Mouse (Mus musculus) liver, embryonic 11.5 days (tissue): ENCODE measurements around the gene Smim12. TPM values are rescaled to one million over a fixed set of nuclear protein-coding genes. Genes with fewer than 3 reads are reported as not detected.
A peak's percentile ranks its signal among the peaks of the same experiment; 100 is the strongest.

Source experiments
- ATAC-seq: fragments of 200-750 bp; cut with Nextera tagmentation; replicated peaks from 2 replicates; pipeline ENCODE4 v1.8.0; 2017; ENCODE audit warnings: moderate number of reproducible peaks, mild to moderate bottlenecking, moderate TSS enrichment, moderate library complexity; ENCODE audit not compliant: low FRiP score
- DNase-seq: peaks from one replicate; pipeline ENCODE4 v3.0.0-alpha.2; 2017; ENCODE audit warnings: low spot score
- H3K27ac ChIP-seq: fragments of 300-500 bp; sonication (generic); 2 replicates; pipeline ENCODE4 v1.5.1; 2014; ENCODE audit warnings: mild to moderate bottlenecking, low read depth, low read length, control low read depth
- H3K27me3 ChIP-seq: fragments of 300-500 bp; sonication (generic); replicated peaks from 2 replicates; pipeline ENCODE4 v1.6.1; 2014; ENCODE audit warnings: low read length, mixed read lengths; ENCODE audit not compliant: control insufficient read depth, insufficient read depth
- H3K36me3 ChIP-seq: fragments of 300-500 bp; sonication (generic); 2 replicates; pipeline ENCODE4 v1.6.1; 2014; ENCODE audit warnings: mild to moderate bottlenecking, low read length, moderate library complexity, mixed read lengths; ENCODE audit not compliant: control insufficient read depth, insufficient read depth
- H3K4me1 ChIP-seq: fragments of 300-500 bp; sonication (generic); replicated peaks from 2 replicates; pipeline ENCODE4 v1.6.1; 2014; ENCODE audit warnings: low read length, mixed read lengths; ENCODE audit not compliant: control insufficient read depth, insufficient read depth
- H3K4me2 ChIP-seq: fragments of 300-500 bp; sonication (generic); 2 replicates; pipeline ENCODE4 v1.6.1; 2014; ENCODE audit warnings: mild to moderate bottlenecking, control low read depth, moderate library complexity
- H3K4me3 ChIP-seq: fragments of 300-500 bp; sonication (generic); 2 replicates; pipeline ENCODE4 v1.5.1; 2014; ENCODE audit warnings: low read depth, low read length, control low read depth
- H3K9ac ChIP-seq: fragments of 300-500 bp; sonication (generic); 2 replicates; pipeline ENCODE4 v1.6.1; 2014; ENCODE audit warnings: low read depth, low read length, control low read depth
- H3K9me3 ChIP-seq: fragments of 300-500 bp; sonication (generic); 2 replicates; pipeline ENCODE4 v1.6.1; 2016; ENCODE audit warnings: low read length, inconsistent platforms, mixed read lengths; ENCODE audit not compliant: control insufficient read depth
- WGBS: fragments of 180-500 bp; shearing (Covaris S2); extraction: QIAGEN DNeasy Blood & Tissue Kit; methylation state at CpG from one replicate; pipeline ENCODE4 v1.1.7; 2014; 5-methylcytosine and 5-hydroxymethylcytosine counted together
- polyA plus RNA-seq: library from polyadenylated mRNA; unstranded; fragments of >200 nt; fragmentation: Nextera tagmentation; extraction: Ambion mirVana; gene quantifications from 2 replicates; pipeline ENCODE4 v1.2.1, GENCODE M21; 2014

Smim12 gene
- polyA plus RNA-seq, 1 experiment from 2014 or later: 56.9 TPM

DNA sequence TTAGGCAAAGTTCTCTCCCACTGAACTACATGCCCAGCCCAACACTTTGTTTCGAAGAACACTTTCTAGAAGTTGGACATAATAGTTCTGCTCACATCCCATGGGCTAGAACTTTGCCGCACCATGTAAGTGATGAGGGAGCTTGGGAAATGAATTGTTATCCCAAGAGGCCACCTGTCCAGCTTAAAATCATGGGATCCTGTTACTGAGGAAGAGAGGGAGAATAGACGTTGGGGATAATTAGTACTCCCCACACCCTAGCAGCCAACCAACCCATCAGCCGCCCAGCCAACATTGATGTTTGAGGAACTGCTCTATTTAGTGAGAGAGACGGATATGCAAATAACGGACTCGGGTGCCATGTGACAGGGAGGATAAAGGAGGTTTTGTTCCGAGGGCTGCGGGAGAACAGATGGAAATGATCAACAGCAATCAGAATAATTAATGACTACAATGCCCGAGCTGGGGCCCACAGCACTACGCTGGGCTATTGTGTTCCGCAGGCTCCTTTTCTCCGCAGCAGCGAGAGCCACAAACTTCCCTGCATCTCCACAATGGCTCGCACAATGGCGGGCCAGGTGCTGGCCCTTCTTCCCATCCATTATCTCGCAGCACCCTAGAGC is 16.4 kb upstream of the Smim12 start:
- ATAC-seq: no peak

DNA sequence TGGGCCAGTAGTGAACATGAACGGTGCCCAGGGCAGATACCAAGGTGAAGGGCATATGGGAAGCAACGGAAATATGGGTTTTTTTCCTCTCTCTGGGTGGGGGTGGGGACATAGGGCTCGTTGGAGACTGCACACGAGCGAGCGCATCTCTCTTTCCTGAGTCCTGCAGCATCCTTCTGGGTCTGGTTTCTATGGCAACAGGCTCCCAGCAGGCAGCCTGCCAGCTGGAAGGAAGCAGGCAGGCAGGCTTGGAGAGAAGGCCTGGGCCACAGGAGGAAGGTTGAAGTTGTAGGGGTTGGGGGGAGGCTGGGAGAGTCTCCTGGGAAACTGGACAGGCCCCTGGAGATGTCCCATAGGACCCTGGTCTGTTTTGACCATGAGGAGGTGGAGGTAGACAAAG is 11.6 kb upstream of the Smim12 start:
- H3K27ac ChIP-seq: no peak overlapping the region
- no peak for ATAC-seq
- peaks cover 29% of the 10 kb centered on the region for H3K27me3 ChIP-seq
- no peak overlapping the region for H3K4me3 ChIP-seq
- no peak overlapping the region for H3K4me2 ChIP-seq
- WGBS: 47% methylated on average over 6 of the region's 6 CpGs
- H3K36me3 ChIP-seq: no peaks in the 10 kb centered on the region
- no peak overlapping the region for H3K9ac ChIP-seq
- DNase-seq: no peak
- H3K4me1 ChIP-seq: 0 out of 2 replicates have a peak, but pooled peaks cover 6% of the 10 kb centered on the region
- H3K9me3 ChIP-seq: no peaks in the 10 kb centered on the region

More for the DNA sequence above, 16.4 kb upstream of the Smim12 start:
- Histone ChIP-seq H3K4me1 (no peaks in the 10 kb centered on the region), H3K36me3 (no peaks in the 10 kb centered on the region), H3K4me3 (no peak overlapping the region), H3K9ac (no peak overlapping the region), H3K27me3 (peaks cover 54% of the 10 kb centered on the region), H3K9me3 (no peaks in the 10 kb centered on the region), H3K4me2 (no peak overlapping the region), H3K27ac (no peak overlapping the region)
- DNase-seq: no peak
- WGBS: 37% methylated on average over 17 of the region's 17 CpGs

DNA sequence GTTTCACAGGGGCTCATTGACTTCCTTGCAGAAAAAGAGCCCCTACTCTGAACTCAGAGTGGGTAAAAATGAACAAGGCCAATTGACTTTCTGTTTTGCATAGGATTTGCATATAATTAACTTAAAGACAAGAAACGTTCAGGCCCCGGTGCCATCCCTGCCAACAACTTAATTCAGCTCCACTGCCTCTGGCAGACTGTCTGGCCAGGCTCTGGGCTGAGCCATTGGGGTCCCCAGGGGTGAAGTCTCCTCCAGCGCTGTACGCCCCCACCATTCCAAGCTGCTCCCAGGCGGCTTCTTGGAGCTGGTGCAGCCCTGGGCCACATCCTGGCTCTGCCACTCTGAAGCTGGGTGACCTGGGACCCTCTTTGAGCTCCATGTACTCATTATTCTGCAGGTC is 11.0 kb upstream of the Smim12 start:
- DNase-seq (no peak), ATAC-seq (no peak)
- H3K9ac ChIP-seq: no peak overlapping the region
- H3K4me1 ChIP-seq: 0 out of 2 replicates have a peak, but pooled peaks cover 6% of the 10 kb centered on the region
- H3K36me3 ChIP-seq: no peaks in the 10 kb centered on the region
- H3K4me2 ChIP-seq: no peak overlapping the region
- peaks cover 29% of the 10 kb centered on the region for H3K27me3 ChIP-seq
- 70% methylated on average over 5 of the region's 5 CpGs for WGBS
- H3K27ac ChIP-seq: no peak overlapping the region
- H3K9me3 ChIP-seq: no peaks in the 10 kb centered on the region
- no peak overlapping the region for H3K4me3 ChIP-seq

DNA sequence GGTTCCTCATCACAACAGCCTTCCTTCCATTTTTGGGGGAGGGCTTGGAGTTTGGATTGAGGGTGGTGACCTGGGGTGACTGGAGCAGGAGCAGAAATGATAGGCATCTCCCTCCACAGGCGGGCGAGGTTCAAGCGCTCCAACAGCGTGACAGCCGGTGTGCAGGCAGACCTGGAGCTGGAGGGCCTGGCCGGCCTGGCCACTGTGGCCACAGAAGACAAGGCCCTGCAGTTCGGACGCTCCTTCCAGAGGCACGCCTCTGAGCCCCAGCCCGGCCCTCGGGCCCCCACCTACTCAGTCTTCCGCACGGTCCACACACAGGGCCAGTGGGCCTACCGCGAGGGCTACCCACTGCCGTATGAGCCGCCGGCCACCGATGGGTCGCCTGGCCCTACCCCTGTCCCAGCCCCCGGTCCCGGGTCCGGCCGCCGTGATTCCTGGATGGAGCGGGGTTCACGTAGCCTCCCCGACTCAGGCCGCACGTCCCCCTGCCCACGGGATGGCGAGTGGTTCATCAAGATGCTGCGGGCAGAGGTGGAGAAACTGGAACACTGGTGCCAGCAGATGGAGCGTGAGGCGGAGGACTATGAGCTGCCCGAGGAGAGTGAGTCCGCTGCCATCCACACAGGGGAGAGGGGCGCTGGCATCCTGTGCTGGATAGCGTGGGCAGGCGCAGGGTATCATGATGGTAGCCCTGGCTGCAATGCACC is 10.0 kb upstream of the Smim12 start:
- H3K4me3 ChIP-seq: no peak overlapping the region
- H3K27me3 ChIP-seq: peaks cover 29% of the 10 kb centered on the region
- H3K9ac ChIP-seq: no peak overlapping the region
- 76% methylated on average over 40 of the region's 40 CpGs for WGBS
- H3K9me3 ChIP-seq: no peaks in the 10 kb centered on the region
- H3K36me3 ChIP-seq: no peaks in the 10 kb centered on the region
- DNase-seq (no peak), ATAC-seq (no peak)
- 0 out of 2 replicates have a peak, but pooled peaks cover 6% of the 10 kb centered on the region for H3K4me1 ChIP-seq
- H3K4me2 ChIP-seq: no peak overlapping the region
- H3K27ac ChIP-seq: no peak overlapping the region

DNA sequence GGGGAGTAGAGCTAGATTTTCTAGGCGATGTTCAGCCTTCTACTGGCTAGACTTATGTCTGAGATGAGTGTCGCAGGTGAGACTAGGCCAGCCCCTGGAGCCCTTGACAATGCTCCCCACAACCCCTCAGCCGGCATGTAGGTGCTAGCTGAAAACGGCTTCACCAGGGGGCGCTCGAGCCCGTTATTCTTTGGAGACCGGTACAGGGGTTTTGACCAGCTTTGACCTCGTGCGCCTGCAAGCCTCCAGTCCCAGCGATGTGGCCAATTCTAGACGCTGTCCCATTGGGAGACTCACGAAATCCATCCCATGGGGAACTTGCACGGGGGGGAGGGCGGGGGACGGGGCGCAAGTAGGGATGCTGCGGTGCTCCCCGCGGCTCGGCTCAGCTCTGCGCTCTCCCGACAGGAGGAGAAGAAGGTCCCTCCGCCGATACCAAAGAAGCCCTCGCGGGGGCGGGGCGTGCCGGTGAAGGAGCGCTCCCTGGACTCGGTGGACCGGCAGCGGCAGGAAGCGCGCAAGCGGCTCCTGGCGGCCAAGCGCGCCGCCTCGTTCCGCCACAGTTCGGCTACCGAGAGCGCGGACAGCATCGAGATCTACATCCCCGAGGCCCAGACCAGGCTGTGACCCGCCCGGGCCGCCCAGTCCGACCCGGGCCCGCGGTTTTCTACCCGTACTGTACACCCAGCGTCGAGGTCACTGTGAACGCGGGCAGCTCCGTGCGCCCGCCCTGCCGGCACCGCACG is 7.7 kb upstream of the Smim12 start:
- H3K4me1 ChIP-seq: 0 out of 2 replicates have a peak, but pooled peaks cover 6% of the 10 kb centered on the region
- under 1% methylated on average over 66 of the region's 67 CpGs for WGBS
- peaks cover 25% of the 10 kb centered on the region for H3K27me3 ChIP-seq
- H3K9ac ChIP-seq: peak overlapping the region; percentile 42
- no peak overlapping the region for H3K27ac ChIP-seq
- ATAC-seq (peak; percentile 75), DNase-seq (peak; percentile 86)
- peak overlapping the region; percentile 98 for H3K4me2 ChIP-seq
- peak overlapping the region; percentile 57 for H3K4me3 ChIP-seq
- no peaks in the 10 kb centered on the region for H3K9me3 ChIP-seq
- no peaks in the 10 kb centered on the region for H3K36me3 ChIP-seq

DNA sequence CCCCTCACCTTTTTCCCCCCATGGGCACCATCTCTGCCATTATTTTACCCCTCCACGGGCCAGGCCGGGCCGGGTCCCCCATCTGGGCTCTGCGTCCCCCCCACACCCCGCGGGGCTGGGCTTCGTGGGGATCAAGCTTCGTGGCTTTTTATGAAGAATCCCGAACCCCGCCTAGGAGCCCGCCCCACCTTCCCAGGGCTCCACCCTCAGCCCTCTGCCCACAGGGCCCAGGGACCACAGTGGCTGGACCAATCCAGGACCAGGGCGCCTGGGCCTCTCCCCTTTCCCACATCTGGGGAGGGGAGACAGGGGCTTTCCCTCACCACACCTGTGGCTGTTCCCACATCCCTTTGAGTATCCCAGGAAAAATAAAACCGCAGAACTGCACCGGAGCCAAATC is 7.0 kb upstream of the Smim12 start:
- no peak for DNase-seq
- H3K27me3 ChIP-seq: peaks cover 25% of the 10 kb centered on the region

DNA sequence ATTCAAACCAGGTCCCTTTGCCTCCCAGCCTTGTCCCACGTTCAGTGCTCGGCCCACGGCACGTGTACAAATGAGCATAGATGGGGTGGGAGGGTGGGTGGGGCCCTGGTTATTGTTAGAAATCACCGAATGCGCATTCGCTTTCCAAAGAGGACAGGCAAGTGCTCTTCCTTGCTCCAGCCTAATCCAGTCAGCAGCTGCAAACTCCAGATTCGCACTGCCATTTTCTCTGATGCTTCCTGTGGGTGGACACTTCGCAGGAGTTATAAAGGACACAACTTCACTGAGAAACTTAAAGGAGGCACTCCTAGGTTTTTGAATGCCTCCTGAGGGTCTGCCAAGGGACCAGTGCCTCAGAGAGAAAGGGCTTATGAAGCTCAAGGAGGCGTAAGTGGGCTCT is 6.3 kb upstream of the Smim12 start:
- H3K4me1 ChIP-seq: 0 out of 2 replicates have a peak, but pooled peaks cover 6% of the 10 kb centered on the region
- DNase-seq (no peak), ATAC-seq (no peak)
- no peaks in the 10 kb centered on the region for H3K36me3 ChIP-seq
- H3K4me3 ChIP-seq: no peak overlapping the region
- H3K27me3 ChIP-seq: peaks cover 25% of the 10 kb centered on the region
- no peak overlapping the region for H3K27ac ChIP-seq
- no peaks in the 10 kb centered on the region for H3K9me3 ChIP-seq
- H3K9ac ChIP-seq: no peak overlapping the region
- WGBS: 65% methylated on average over 10 of the region's 10 CpGs
- H3K4me2 ChIP-seq: no peak overlapping the region

More for the DNA sequence above, 7.0 kb upstream of the Smim12 start:
- 0 out of 2 replicates have a peak, but pooled peaks cover 6% of the 10 kb centered on the region for H3K4me1 ChIP-seq
- peak overlapping the region; percentile 57 for H3K4me3 ChIP-seq
- H3K36me3 ChIP-seq: no peaks in the 10 kb centered on the region
- peak overlapping the region; percentile 98 for H3K4me2 ChIP-seq
- H3K9ac ChIP-seq: peak overlapping the region; percentile 42; the same call in 1 of the 2 replicates
- H3K9me3 ChIP-seq: no peaks in the 10 kb centered on the region
- no peak overlapping the region for H3K27ac ChIP-seq
- 5% methylated on average over 14 of the region's 14 CpGs for WGBS
- no peak for ATAC-seq

DNA sequence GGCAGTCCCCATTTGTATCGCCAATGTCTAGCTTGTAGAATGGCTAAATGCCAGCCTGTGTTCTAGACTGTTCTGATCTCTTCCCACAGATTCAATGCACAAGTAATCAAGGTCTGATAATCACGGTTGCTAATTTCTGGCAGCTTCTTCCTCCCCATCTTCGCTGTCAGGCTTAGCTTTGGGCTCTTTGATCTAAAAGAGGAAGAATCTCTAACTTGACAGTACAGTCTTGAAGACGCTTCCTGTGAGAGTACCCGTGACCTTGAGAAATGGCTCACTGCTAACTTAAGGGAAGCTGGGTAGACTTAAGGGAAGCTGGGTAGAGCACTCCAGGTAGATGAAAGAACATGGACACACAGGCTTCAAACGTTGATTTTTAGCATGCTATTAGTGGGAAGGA is 888 bp upstream of the Smim12 start:
- Histone ChIP-seq H3K4me3 (no peak overlapping the region), H3K4me1 (peaks cover 10% of the 10 kb centered on the region), H3K27me3 (peaks cover 3% of the 10 kb centered on the region), H3K9me3 (no peaks in the 10 kb centered on the region), H3K4me2 (peak overlapping the region; percentile 48; the same call in 1 of the 2 replicates), H3K9ac (no peak overlapping the region), H3K27ac (no peak overlapping the region), H3K36me3 (peaks cover 7% of the 10 kb centered on the region; the same call in 1 of the 2 replicates)
- ATAC-seq: no peak
- DNase-seq: no peak
- WGBS: 38% methylated on average over 6 of the region's 6 CpGs
